Comparison of ENCODE assay signal across 10 mouse cellular contexts in genomic region chr10:74680016-74680491, GRCm38 (mm10).
DNase-seq lines count a peak whose midpoint lies in the region; TF ChIP-seq lines count a peak whose summit lies in the region.
"Had no signal": no experiment of that assay in that cellular context is flagged by ENCODE, and none has a peak within 500 bp of the region (broad histone marks: within the 10 kb centered on the region; RNA-seq: fewer than 3 reads in every experiment).

No protein-coding gene starts in this region.

- H3K4me3 ChIP-seq in embryonic fibroblast, embryonic 13.5 days (ENCODE audit: insufficient read depth, low read length), result no peak overlapping the region
- H3K4me3 ChIP-seq: heart, embryonic 15.5 days had no signal

- TF ChIP-seq POLR2A in embryonic fibroblast, embryonic 13.5 days (IDR thresholded peaks at IDR 0.05; ENCODE audit: low read depth, low read length), result no peak

- H3K4me1 ChIP-seq in embryonic fibroblast, embryonic 13.5 days (ENCODE audit: control insufficient read depth, insufficient read depth, low read length), result peaks cover 12% of the 10 kb centered on the region; the same call in 1 of the 2 replicates

- no peak for TF ChIP-seq CTCF in embryonic fibroblast, embryonic 13.5 days (IDR thresholded peaks at IDR 0.05; ENCODE audit: borderline replicate concordance, insufficient read depth, low read length)

- H3K27ac ChIP-seq in embryonic fibroblast, embryonic 13.5 days (ENCODE audit: insufficient read depth, low read length), result peak overlapping the region; percentile 96
- H3K27ac ChIP-seq: heart, embryonic 15.5 days; macrophage had no signal

- peak; percentile 8 for DNase-seq in right cerebral cortex, adult 18-20 months
- no peak for DNase-seq in right cerebral cortex, postnatal 4 days
- DNase-seq in layer of hippocampus, adult 18-20 months (ENCODE audit: low spot score in 2 of 2), result peak; percentile 22 to 65
- peak; percentile 63 for DNase-seq in yolk sac, embryonic 10.5 days (ENCODE audit: low spot score)
- no peak for DNase-seq in thymus, postnatal 25 days
- no peak for DNase-seq in cerebellum, adult 9-11 months
- DNase-seq: cerebellum, postnatal 14 days had no signal

Comparison
In these comparisons a context has a peak if more than half of its experiments do, and no peak if none do; other contexts are left out.
1. DNase-seq: peak in right cerebral cortex, adult 18-20 months (single experiment), layer of hippocampus, adult 18-20 months (2 of 2) and yolk sac, embryonic 10.5 days (single experiment); none in right cerebral cortex, postnatal 4 days (single experiment), thymus, postnatal 25 days (single experiment) and cerebellum, adult 9-11 months (single experiment).